Mouse (Mus musculus): ENCODE results near the gene Ispd.

Ispd gene

GRCm38 (mm10) chr12:36713866-36714662 is 332.8 kb downstream of the Ispd start:
- DNase-seq (ENCODE audit: low spot score) = peak; percentile 22

DNA sequence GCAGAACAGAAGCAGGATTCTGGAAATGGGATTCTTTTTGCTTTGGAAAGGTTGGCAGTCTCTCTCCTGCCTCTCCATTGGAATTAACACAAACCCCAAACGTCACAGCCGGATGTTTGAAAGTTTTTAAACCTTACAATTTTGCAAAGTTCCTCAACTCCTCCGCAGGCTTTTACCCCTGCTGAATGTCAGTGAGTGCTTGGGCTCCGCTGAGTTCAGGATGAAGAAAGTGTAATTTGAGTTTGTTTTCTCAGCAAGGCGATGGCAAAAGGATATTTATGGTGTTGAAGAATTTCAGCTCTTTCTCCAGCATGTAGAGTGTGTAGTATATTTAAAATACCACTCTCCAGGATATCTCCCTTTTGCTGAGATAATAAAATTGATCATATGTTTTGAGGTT is 336.3 kb downstream of the Ispd start:
- no peak for DNase-seq (ENCODE audit: low spot score)

GRCm38 (mm10) chr12:36718417-36718816 is 337.2 kb downstream of the Ispd start:
- no peak for DNase-seq (ENCODE audit: low spot score)

DNA sequence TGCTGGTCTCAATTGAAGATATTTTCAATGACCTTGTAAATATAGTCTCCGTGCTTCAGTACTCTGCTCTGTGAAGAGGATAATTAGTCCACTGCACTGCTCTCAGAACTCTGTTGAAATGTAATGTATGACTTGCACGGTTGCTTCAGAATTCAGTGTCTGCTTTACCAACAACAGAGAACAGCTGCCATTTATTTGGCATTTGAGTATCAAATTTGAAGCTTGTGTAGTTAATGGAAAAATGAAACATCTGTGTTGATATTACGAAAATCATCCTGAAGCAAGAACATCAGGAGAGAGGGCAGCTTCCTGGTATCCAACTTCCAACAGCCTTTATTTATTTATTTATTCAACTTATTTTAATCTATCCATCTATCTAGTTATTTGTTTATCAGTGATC is 337.8 kb downstream of the Ispd start:
- DNase-seq (ENCODE audit: low spot score) = no peak

GRCm38 (mm10) chr12:36720779-36721178 is 339.5 kb downstream of the Ispd start:
- no peak for DNase-seq (ENCODE audit: low spot score)

GRCm38 (mm10) chr12:36721223-36721622 is 340.0 kb downstream of the Ispd start:
- DNase-seq (ENCODE audit: low spot score) = no peak

DNA sequence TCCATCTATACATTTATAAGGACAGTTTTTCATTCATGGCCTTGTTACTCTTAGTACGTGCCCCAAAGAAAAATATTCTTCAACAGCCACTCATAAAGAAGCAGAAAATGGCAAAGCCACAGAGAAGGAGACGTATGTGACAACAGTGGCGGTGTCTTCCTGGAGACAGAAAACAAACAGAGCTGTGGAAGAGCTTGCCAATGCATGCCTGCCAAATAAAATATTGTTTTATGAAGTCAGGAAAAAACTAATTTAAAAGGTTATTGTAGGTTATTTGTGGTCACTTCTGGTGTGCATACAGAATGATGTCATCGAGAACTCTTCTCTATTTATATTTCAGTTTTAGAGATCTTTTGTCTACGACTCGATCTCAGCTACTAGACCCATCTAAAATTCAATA is 341.5 kb downstream of the Ispd start:
- no peak for DNase-seq (ENCODE audit: low spot score)

DNA sequence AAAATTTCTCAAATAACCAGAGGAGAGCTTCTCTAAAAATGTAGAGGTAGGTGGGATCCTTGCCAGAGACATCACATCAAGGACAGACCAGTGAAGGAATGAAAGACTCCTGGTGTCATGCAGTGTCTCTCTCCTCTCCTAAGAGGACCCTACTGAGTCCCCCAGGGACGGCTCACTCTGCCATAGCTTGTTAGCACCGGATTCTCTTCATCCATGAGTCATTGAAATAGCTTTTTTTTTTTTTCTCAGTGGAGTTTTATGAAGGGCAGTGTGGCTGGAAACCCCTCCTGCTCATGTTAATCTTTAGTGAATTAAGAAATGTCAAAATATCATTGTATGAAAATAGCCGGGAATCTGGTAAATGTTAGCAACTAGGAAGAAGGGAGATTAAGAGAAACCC is 342.1 kb downstream of the Ispd start:
- DNase-seq (ENCODE audit: low spot score) = no peak

DNA sequence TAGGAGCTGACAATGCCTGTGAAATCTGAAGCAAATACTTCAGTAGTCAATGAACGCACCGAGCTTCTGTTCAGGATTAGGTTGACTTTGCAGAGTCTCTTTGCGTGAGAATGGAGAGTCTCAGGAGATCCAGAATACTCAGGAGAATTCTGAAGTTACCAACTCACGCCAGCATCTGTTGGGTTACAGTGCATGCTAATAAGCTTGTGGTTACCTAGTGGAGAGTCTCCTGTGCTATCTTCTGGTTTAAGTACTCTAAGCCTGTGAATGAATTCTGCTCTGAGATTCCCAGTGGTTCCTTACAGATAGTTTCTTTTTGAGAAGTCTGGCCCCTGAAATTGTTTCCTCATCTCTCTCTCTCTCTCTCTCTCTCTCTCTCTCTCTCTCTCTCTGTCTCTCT is 343.0 kb downstream of the Ispd start:
- no peak for DNase-seq (ENCODE audit: low spot score)

GRCm38 (mm10) chr12:36725250-36725649 is 344.0 kb downstream of the Ispd start:
- DNase-seq (ENCODE audit: low spot score) = no peak

DNA sequence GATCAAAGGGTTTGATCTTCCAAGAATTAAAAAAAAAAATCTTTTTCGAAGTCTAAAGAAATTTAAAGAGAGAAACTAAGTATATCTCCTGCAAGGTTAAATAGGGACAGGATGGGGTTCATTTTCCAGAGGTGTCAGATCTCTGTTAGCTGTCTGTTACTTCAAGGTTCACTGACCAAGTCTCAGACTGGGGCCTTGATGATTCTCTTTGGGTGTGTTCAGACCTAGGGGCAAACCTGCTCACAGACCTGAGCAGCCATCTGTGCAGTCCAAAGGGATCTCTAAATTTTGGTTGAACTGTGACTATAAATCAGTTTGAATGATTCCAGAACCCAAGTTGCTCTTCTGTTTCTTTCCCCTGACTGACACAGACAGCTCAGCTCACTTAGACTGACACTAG is 344.8 kb downstream of the Ispd start:
- no peak for DNase-seq (ENCODE audit: low spot score)

GRCm38 (mm10) chr12:36733673-36734371 is 352.6 kb downstream of the Ispd start:
- DNase-seq (ENCODE audit: low spot score) = no peak

Measured in ovary, postnatal 14 days (tissue).